Mouse (Mus musculus) myocyte (in vitro differentiated cells): ENCODE measurements at regions not wholly inside any gene's neighbourhood (a gene's known extent, or its start where the extent isn't known, plus 50 kb on each side); places are given as distances from the start of the nearest gene placed in this dataset.

ENCODE experiments used
- H3K27me3 ChIP-seq: one replicate; pipeline ENCODE4 v1.6.1; 2011; ENCODE audit not compliant: control insufficient read depth, insufficient read depth, insufficient read length
- H3K36me3 ChIP-seq: one replicate; pipeline ENCODE4 v1.6.1; 2011; ENCODE audit not compliant: control insufficient read depth, insufficient read depth
- H3K4me2 ChIP-seq: one replicate; pipeline ENCODE4 v1.6.1; 2011; ENCODE audit warnings: low read depth, control low read depth
- H3K4me3 ChIP-seq: one replicate; pipeline ENCODE4 v1.5.1; 2011; ENCODE audit warnings: mild to moderate bottlenecking, control low read depth, moderate library complexity
- H3K79me2 ChIP-seq: one replicate; pipeline ENCODE4 v1.6.1; 2011; ENCODE audit not compliant: control insufficient read depth, insufficient read depth
- H3ac ChIP-seq: one replicate; pipeline ENCODE4 v1.6.1; 2011; ENCODE audit not compliant: control insufficient read depth, insufficient read length
- CEBPB ChIP-seq: IDR thresholded peaks from 2 replicates; pipeline ENCODE4 v1.6.1; 2011; ENCODE audit warnings: mild to moderate bottlenecking, moderate library complexity; ENCODE audit not compliant: poor library complexity, insufficient read depth, severe bottlenecking
- E2F4 ChIP-seq: IDR thresholded peaks from one replicate; pipeline ENCODE4 v1.6.1; 2011; ENCODE audit warnings: mild to moderate bottlenecking, control low read depth, moderate library complexity; ENCODE audit not compliant: insufficient read depth
- MAX ChIP-seq: IDR thresholded peaks from one replicate; pipeline ENCODE4 v1.6.1; 2011; ENCODE audit warnings: low read depth, mild to moderate bottlenecking, control low read depth
- MYOD1 ChIP-seq, 3 experiments: IDR thresholded peaks; one replicate each; pipeline ENCODE4 v1.6.1; 2011; ENCODE audit warnings: control low read depth in 2 of 3, low read depth in 2 of 3, mild to moderate bottlenecking in 2 of 3, moderate library complexity in 1 of 3; ENCODE audit not compliant: insufficient read length in 2 of 3, control insufficient read depth in 1 of 3
- MYOG ChIP-seq, 3 experiments: IDR thresholded peaks; one replicate each; pipeline ENCODE4 v1.6.1; 2011; ENCODE audit warnings: control low read depth in 2 of 3, low read depth in 2 of 3, mild to moderate bottlenecking in 2 of 3; ENCODE audit not compliant: insufficient read length in 2 of 3, control insufficient read depth in 1 of 3, insufficient read depth in 1 of 3
- POLR2A ChIP-seq: IDR thresholded peaks from one replicate; pipeline ENCODE4 v1.6.1; 2011; ENCODE audit warnings: low read depth, mild to moderate bottlenecking, control low read depth, moderate library complexity; ENCODE audit not compliant: insufficient read length
- POLR2AphosphoS2 ChIP-seq: IDR thresholded peaks from one replicate; pipeline ENCODE4 v1.6.1; 2011; ENCODE audit warnings: low read depth, control low read depth; ENCODE audit not compliant: insufficient read length
- REST ChIP-seq: IDR thresholded peaks from one replicate; pipeline ENCODE4 v1.6.1; 2011; ENCODE audit warnings: mild to moderate bottlenecking, control low read depth, moderate library complexity; ENCODE audit not compliant: insufficient read depth, insufficient read length
- SRF ChIP-seq: IDR thresholded peaks from one replicate; pipeline ENCODE4 v1.6.1; 2011; ENCODE audit warnings: low read depth; ENCODE audit not compliant: control insufficient read depth, insufficient read length
- TCF12 ChIP-seq: IDR thresholded peaks from one replicate; pipeline ENCODE4 v1.6.1; 2011; ENCODE audit warnings: mild to moderate bottlenecking, control low read depth; ENCODE audit not compliant: poor library complexity, insufficient read depth, severe bottlenecking
- TCF3 ChIP-seq: IDR thresholded peaks from one replicate; pipeline ENCODE4 v1.6.1; 2011; ENCODE audit warnings: low read depth, control low read depth; ENCODE audit not compliant: insufficient read length
- USF1 ChIP-seq: IDR thresholded peaks from one replicate; pipeline ENCODE4 v1.6.1; 2011; ENCODE audit warnings: low read depth, mild to moderate bottlenecking, control low read depth, moderate library complexity

DNA sequence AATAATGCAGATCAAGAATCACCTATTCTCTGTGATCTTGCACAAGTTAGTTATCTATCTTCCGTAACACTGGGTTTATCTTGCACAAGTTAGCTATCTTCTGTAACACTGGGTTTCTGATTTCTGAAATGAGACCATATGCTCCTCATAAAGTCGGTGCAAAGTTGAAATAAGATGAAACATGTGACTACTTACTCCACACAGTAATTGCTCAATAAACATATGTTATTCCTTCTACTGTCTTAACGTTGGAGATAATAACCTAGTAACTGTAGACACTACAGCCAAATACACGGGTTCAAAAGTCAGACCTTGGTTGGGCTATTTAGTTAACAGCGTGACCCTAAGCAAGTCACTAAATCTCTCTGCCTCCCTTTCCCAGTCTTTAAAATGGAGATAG lies 65.8 kb upstream of the Atp11b start:
- Histone ChIP-seq H3K79me2 (no peaks in the 10 kb centered on the region), H3K27me3 (no peaks in the 10 kb centered on the region), H3K4me3 (no peak overlapping the region), H3K4me2 (no peak overlapping the region), H3ac (no peak overlapping the region), H3K36me3 (no peaks in the 10 kb centered on the region)
- TF ChIP-seq MYOG (IDR thresholded peaks at IDR 0.05; ENCODE audit: control insufficient read depth in 1 of 3, insufficient read depth in 1 of 3, insufficient read length in 2 of 3, low read depth in 2 of 3) (no peak), USF1 (no peak), SRF (no peak), CEBPB (no peak), MYOD1 (IDR thresholded peaks at IDR 0.05; ENCODE audit: control insufficient read depth in 1 of 3, insufficient read length in 2 of 3, low read depth in 2 of 3) (no peak), MAX (no peak), POLR2A (no peak), TCF12 (no peak), REST (no peak), TCF3 (no peak), POLR2AphosphoS2 (no peak), E2F4 (no peak)

DNA sequence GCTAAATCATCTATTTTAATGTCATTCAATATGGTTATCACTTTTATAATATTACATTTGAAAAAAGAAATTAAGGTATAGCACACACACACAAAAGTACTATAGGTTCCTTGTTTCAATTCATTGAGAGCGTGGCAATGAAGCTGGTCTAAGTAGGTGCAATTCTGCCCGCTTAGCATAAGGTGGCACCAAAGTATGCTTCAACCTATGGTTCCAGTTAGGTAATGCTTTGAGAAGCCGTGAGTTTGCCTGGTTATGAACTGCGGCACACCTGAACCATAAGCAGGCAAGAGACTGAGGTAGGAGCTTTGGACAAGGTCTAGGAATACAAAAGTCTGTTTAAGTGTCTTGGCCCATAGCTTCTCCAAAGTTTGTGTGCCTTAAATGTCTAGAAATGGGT lies 65.1 kb upstream of the Atp11b start:
- H3ac ChIP-seq, result no peak overlapping the region
- H3K36me3 ChIP-seq, result no peaks in the 10 kb centered on the region
- H3K4me3 ChIP-seq, result no peak overlapping the region
- no peaks in the 10 kb centered on the region for H3K27me3 ChIP-seq
- no peaks in the 10 kb centered on the region for H3K79me2 ChIP-seq
- no peak for TF ChIP-seq SRF
- TF ChIP-seq TCF12, result no peak
- no peak for TF ChIP-seq USF1
- no peak for TF ChIP-seq E2F4
- TF ChIP-seq POLR2AphosphoS2, result no peak
- TF ChIP-seq MYOG (IDR thresholded peaks at IDR 0.05; ENCODE audit: control insufficient read depth in 1 of 3, insufficient read depth in 1 of 3, insufficient read length in 2 of 3, low read depth in 2 of 3), result no peak
- no peak for TF ChIP-seq CEBPB
- TF ChIP-seq MAX, result no peak
- TF ChIP-seq TCF3, result no peak
- no peak for TF ChIP-seq POLR2A
- TF ChIP-seq REST, result no peak
- TF ChIP-seq MYOD1 (IDR thresholded peaks at IDR 0.05; ENCODE audit: control insufficient read depth in 1 of 3, insufficient read length in 2 of 3, low read depth in 2 of 3), result no peak
- H3K4me2 ChIP-seq, result no peak overlapping the region

DNA sequence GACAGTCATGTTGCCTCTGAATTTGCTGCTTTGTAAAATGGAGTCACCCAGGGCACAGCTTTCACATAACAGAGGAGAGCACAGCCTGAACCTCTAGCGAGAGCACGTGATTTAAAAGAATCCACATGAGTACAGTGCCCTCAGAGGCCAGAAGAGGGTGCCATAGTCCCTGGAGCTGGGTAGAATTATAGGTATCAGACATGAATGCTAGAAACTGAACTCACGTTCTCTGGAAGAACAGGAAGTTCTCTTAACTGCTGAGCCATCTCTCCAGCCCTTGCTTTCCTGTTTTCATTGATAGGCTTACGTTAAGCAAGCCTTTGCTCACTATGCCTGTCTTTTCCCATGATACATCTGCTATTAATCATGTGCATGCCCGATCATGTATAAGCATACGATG lies 60.9 kb upstream of the Atp11b start:
- Histone ChIP-seq H3K36me3 (no peaks in the 10 kb centered on the region), H3K4me3 (no peak overlapping the region), H3ac (no peak overlapping the region), H3K79me2 (no peaks in the 10 kb centered on the region), H3K27me3 (no peaks in the 10 kb centered on the region), H3K4me2 (no peak overlapping the region)
- TF ChIP-seq POLR2A (no peak), USF1 (peak; percentile 84), MYOD1 (IDR thresholded peaks at IDR 0.05; ENCODE audit: control insufficient read depth in 1 of 3, insufficient read length in 2 of 3, low read depth in 2 of 3) (no peak)

DNA sequence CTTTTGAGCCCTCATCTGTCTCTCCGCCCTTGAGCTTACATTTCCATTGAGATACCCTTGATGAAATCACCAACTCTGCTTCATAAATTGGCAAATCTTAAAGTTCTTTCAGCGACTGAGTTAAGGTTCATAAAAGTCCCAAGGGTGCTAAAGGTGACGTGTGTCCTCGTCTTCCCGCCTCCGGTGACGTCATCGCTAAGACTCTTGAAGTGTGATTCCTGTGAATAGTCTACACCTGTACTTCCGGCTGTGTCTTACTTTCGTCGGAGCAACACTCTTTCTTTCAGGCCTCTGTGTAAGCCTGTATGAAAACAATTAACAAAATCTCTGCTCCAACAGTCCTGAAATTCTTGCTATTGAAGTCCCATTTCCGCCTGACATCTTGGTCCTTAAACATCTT lies 60.4 kb upstream of the Atp11b start:
- no peak overlapping the region for H3K4me3 ChIP-seq
- no peak overlapping the region for H3K4me2 ChIP-seq
- H3K36me3 ChIP-seq, result no peaks in the 10 kb centered on the region
- H3ac ChIP-seq, result no peak overlapping the region
- no peaks in the 10 kb centered on the region for H3K27me3 ChIP-seq
- H3K79me2 ChIP-seq, result no peaks in the 10 kb centered on the region
- TF ChIP-seq MYOG (IDR thresholded peaks at IDR 0.05; ENCODE audit: control insufficient read depth in 1 of 3, insufficient read depth in 1 of 3, insufficient read length in 2 of 3, low read depth in 2 of 3) (no peak), E2F4 (no peak), TCF12 (no peak)

DNA sequence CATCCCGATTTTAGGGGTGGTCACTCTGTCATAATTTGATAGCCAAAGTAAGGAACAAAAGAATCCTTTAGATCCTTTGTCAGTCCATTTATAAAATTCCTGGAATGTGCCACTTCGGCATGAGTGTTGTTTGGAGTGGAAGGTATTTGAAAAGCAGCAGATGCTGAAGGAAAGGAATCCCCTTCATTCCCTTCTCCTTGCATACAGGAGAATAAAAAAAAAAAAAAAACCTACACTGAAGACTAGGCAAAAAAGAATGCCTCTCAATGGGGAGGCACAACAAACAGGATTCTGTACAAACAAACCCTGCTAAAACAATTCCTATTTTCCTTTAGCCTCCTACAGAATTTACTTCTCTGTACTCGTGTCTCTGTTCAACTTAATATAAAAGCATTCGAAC lies 59.7 kb upstream of the Atp11b start:
- Histone ChIP-seq H3K79me2 (no peaks in the 10 kb centered on the region), H3K4me2 (no peak overlapping the region), H3K4me3 (no peak overlapping the region), H3K36me3 (no peaks in the 10 kb centered on the region), H3ac (no peak overlapping the region), H3K27me3 (no peaks in the 10 kb centered on the region)
- TF ChIP-seq REST (no peak), POLR2A (no peak), TCF12 (no peak), E2F4 (no peak), MYOG (IDR thresholded peaks at IDR 0.05; ENCODE audit: control insufficient read depth in 1 of 3, insufficient read depth in 1 of 3, insufficient read length in 2 of 3, low read depth in 2 of 3) (no peak), POLR2AphosphoS2 (no peak), CEBPB (no peak), TCF3 (no peak), MYOD1 (IDR thresholded peaks at IDR 0.05; ENCODE audit: control insufficient read depth in 1 of 3, insufficient read length in 2 of 3, low read depth in 2 of 3) (no peak), MAX (no peak), SRF (no peak), USF1 (no peak)
